Mouse (Mus musculus): Measurements from ENCODE around the gene Tnrc18. TPM values are rescaled to one million over a fixed set of nuclear protein-coding genes. Genes with fewer than 3 reads are reported as not detected.

The Tnrc18 gene
- polyA plus RNA-seq, 1 experiment from 2014 or later, result 27.5 TPM

DNA sequence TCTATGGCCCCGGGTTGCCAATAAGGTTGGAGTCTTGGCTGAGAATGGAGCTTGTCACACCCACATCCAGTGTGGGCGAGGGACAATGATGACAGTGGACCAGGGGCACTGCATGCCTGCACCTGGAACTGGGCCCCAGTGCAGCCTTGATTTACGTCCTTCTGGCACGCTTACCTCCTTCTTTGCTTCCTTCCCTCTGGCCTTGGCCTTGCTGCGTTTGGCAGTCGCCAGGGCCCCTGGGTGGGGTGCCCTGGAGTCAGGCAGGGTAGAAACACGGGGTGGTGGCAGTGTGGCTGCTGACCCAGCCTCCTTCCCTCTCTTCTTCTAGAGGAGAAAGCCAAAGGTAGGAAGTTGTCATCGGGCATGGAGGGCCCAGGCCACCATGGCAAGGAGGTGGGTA lies 77.5 kb downstream of the Tnrc18 start:
- Histone ChIP-seq H3K9me3 (replicated peaks; ENCODE audit: control insufficient read depth, low read length) (no peaks in the 10 kb centered on the region), H3K4me3 (ENCODE audit: low read depth, low read length) (no peak overlapping the region), H3K27ac (ENCODE audit: low read depth, low read length) (no peak overlapping the region), H3K4me2 (ENCODE audit: low read length) (no peak overlapping the region), H3K36me3 (ENCODE audit: control insufficient read depth, insufficient read depth, low read length) (peaks cover 98% of the 10 kb centered on the region), H3K9ac (ENCODE audit: low read length) (no peak overlapping the region), H3K4me1 (ENCODE audit: control insufficient read depth, insufficient read depth, low read length) (no peaks in the 10 kb centered on the region), H3K27me3 (replicated peaks; ENCODE audit: control insufficient read depth, insufficient read depth, low read length) (no peaks in the 10 kb centered on the region)
- ATAC-seq (no peak), DNase-seq (ENCODE audit: low spot score) (no peak)
- WGBS, result 89% methylated on average over 8 of the region's 8 CpGs

DNA sequence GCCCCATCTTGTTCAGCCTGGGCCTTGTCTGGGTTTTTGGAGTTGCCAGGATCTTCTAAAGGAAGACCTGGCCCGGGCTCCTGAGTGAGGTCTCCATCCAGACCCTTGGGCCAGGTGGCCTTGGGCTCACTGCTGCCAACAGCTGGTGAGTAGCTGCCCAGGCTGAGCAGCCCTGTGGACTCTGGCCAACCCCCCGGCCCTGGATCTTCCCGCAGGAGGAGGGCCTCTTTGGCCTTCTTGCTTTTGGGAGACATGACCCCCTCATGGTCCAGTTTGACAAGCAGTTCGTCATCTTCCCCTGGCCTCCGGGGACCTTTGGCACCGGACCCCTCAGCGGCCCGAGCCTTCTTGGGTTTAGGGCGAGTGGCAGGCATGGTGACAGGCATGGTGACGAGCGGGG lies 85.5 kb downstream of the Tnrc18 start:
- Histone ChIP-seq H3K9ac (ENCODE audit: low read length) (no peak overlapping the region), H3K27ac (ENCODE audit: low read depth, low read length) (no peak overlapping the region), H3K9me3 (replicated peaks; ENCODE audit: control insufficient read depth, low read length) (no peaks in the 10 kb centered on the region), H3K27me3 (replicated peaks; ENCODE audit: control insufficient read depth, insufficient read depth, low read length) (no peaks in the 10 kb centered on the region), H3K4me3 (ENCODE audit: low read depth, low read length) (no peak overlapping the region), H3K36me3 (ENCODE audit: control insufficient read depth, insufficient read depth, low read length) (peaks cover 99% of the 10 kb centered on the region), H3K4me2 (ENCODE audit: low read length) (no peak overlapping the region), H3K4me1 (ENCODE audit: control insufficient read depth, insufficient read depth, low read length) (no peaks in the 10 kb centered on the region)
- DNase-seq (ENCODE audit: low spot score), result no peak
- WGBS, result 95% methylated on average over 11 of the region's 11 CpGs
- no peak for ATAC-seq

DNA sequence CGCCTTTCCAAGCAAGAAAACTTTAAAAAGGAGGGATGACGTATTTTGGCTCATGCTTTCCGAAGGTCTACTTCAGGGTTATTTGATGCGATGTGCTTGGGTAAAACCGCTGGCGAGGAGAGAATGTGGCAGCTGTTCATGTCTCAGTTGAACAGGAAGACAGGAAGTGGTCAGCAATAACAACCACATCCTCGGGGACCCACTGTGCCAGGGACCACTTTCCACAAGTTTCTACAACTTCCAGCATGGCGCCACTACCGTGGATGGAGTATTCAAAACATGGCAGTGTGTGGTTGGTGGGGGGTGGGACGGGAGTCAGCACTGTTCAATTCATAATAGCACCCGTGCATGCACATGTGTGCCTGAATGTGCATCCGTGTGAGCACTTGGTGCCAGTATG lies 87.2 kb downstream of the Tnrc18 start:
- peaks cover 99% of the 10 kb centered on the region for H3K36me3 ChIP-seq (ENCODE audit: control insufficient read depth, insufficient read depth, low read length)

DNA sequence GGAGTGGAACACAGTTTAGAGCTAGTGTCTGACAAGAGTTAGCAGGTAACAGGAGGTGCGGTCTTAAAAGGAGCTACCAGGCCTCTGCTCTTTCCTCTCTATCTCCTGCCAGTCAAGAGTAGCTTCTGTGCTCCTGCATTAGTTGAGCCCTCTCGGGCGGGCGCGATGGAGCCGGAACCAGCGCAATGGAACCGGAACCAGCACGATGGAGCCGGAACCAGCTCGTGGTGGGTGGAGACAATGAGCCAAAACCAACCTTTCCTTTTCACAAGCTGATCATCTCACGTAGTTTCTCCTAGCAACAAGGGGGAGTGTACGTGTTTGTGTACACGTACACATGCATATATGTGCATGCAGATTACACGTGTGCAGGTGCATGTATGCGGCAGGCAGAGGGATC lies 89.2 kb downstream of the Tnrc18 start:
- Histone ChIP-seq H3K4me2 (ENCODE audit: low read length) (no peak overlapping the region), H3K4me1 (ENCODE audit: control insufficient read depth, insufficient read depth, low read length) (no peaks in the 10 kb centered on the region), H3K27me3 (replicated peaks; ENCODE audit: control insufficient read depth, insufficient read depth, low read length) (no peaks in the 10 kb centered on the region), H3K9me3 (replicated peaks; ENCODE audit: control insufficient read depth, low read length) (no peaks in the 10 kb centered on the region), H3K36me3 (ENCODE audit: control insufficient read depth, insufficient read depth, low read length) (peaks cover 87% of the 10 kb centered on the region), H3K9ac (ENCODE audit: low read length) (no peak overlapping the region), H3K4me3 (ENCODE audit: low read depth, low read length) (no peak overlapping the region), H3K27ac (ENCODE audit: low read depth, low read length) (no peak overlapping the region)
- no peak for DNase-seq (ENCODE audit: low spot score)
- WGBS, result 96% methylated on average over 16 of the region's 16 CpGs
- ATAC-seq, result no peak

More for the DNA sequence above, 87.2 kb downstream of the Tnrc18 start:
- Histone ChIP-seq H3K4me1 (ENCODE audit: control insufficient read depth, insufficient read depth, low read length) (no peaks in the 10 kb centered on the region), H3K4me3 (ENCODE audit: low read depth, low read length) (no peak overlapping the region), H3K27me3 (replicated peaks; ENCODE audit: control insufficient read depth, insufficient read depth, low read length) (no peaks in the 10 kb centered on the region), H3K9ac (ENCODE audit: low read length) (no peak overlapping the region), H3K4me2 (ENCODE audit: low read length) (no peak overlapping the region), H3K27ac (ENCODE audit: low read depth, low read length) (no peak overlapping the region), H3K9me3 (replicated peaks; ENCODE audit: control insufficient read depth, low read length) (no peaks in the 10 kb centered on the region)
- WGBS, result 93% methylated on average over 12 of the region's 12 CpGs
- no peak for DNase-seq (ENCODE audit: low spot score)
- no peak for ATAC-seq

DNA sequence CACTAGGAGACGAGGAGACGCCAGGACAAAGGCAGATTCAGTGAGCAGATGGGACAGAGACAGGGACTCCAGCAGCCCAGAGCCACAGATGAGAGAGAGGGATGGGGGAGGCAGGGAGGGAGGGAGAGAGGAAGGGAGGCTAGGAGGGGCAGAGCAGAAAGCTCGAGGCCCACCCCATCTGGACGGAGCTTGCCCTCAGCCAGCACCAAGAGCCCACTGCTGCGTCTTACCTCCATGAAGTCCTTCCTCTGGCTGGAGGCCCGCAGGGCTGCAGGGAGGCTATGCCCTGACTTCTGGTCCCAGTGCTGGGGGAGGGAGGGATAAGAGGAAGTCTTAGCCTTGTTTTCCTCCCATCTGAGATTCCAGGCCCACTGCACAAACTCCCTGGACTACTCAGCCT lies 90.7 kb downstream of the Tnrc18 start:
- Histone ChIP-seq H3K36me3 (ENCODE audit: control insufficient read depth, insufficient read depth, low read length) (peaks cover 79% of the 10 kb centered on the region), H3K9me3 (replicated peaks; ENCODE audit: control insufficient read depth, low read length) (no peaks in the 10 kb centered on the region), H3K9ac (ENCODE audit: low read length) (no peak overlapping the region), H3K27me3 (replicated peaks; ENCODE audit: control insufficient read depth, insufficient read depth, low read length) (no peaks in the 10 kb centered on the region), H3K27ac (ENCODE audit: low read depth, low read length) (0 out of 2 replicates have a peak overlapping the region, but pooled peaks have one; percentile 16), H3K4me1 (ENCODE audit: control insufficient read depth, insufficient read depth, low read length) (no peaks in the 10 kb centered on the region), H3K4me3 (ENCODE audit: low read depth, low read length) (no peak overlapping the region), H3K4me2 (ENCODE audit: low read length) (no peak overlapping the region)
- no peak for ATAC-seq
- DNase-seq (ENCODE audit: low spot score), result no peak
- WGBS, result 80% methylated on average over 6 of the region's 6 CpGs

DNA sequence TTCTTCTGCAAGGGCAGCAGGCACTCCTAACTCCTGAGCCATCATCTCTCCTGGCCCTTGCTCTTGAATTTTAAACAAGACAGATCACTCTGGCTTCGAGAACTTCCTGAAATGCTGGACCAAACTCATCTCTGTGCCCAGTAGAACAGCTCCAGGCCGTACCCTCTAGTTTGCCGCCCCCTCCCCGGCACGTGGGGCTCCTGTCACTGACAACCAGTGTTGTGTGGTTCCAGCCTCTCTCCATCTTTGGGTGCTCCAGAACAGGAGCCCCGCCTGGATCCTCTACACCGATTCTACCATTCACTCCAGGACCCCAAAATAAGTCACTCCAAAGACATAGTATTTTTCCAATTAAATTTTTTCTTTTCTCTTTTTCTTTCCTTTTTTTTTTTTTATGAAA lies 93.2 kb downstream of the Tnrc18 start:
- DNase-seq (ENCODE audit: low spot score), result no peak
- Histone ChIP-seq H3K27ac (ENCODE audit: low read depth, low read length) (no peak overlapping the region), H3K9me3 (replicated peaks; ENCODE audit: control insufficient read depth, low read length) (no peaks in the 10 kb centered on the region), H3K27me3 (replicated peaks; ENCODE audit: control insufficient read depth, insufficient read depth, low read length) (no peaks in the 10 kb centered on the region), H3K9ac (ENCODE audit: low read length) (no peak overlapping the region), H3K36me3 (ENCODE audit: control insufficient read depth, insufficient read depth, low read length) (peaks cover 70% of the 10 kb centered on the region), H3K4me1 (ENCODE audit: control insufficient read depth, insufficient read depth, low read length) (no peaks in the 10 kb centered on the region), H3K4me3 (ENCODE audit: low read depth, low read length) (no peak overlapping the region), H3K4me2 (ENCODE audit: low read length) (no peak overlapping the region)
- ATAC-seq, result no peak
- 93% methylated on average over 7 of the region's 7 CpGs for WGBS

DNA sequence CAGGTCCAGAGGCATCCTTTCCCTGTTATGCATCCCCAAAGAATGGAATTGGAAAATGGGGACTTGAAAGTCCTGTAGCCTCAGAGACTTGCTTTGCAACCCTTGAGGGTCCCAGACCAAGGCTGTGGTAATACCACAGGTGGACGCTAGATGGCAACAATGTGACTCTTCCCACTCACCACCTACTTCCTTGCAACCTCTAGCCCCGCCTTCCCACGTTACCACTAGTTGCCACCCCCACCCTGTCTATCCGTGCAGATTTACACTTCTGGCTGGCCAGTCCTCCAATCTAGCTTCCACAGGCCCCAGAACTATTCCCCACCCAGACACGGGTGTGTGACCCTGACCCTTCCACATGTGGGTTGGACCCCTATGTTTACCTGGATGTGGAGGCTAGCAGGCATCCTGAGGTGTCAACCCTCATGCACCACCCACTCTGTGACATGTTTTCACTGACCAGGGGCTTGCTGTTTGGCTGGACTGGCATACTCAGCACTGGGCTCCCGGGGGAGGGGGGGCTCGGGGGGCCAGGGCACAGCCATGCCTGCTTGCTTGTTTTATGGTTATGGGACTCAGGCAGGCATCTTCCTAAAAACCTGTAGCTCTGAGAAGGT lies 93.8 kb downstream of the Tnrc18 start:
- H3K9me3 ChIP-seq (replicated peaks; ENCODE audit: control insufficient read depth, low read length), result no peaks in the 10 kb centered on the region
- DNase-seq (ENCODE audit: low spot score) (peak; percentile 82), ATAC-seq (peak; percentile 72)
- H3K36me3 ChIP-seq (ENCODE audit: control insufficient read depth, insufficient read depth, low read length), result peaks cover 70% of the 10 kb centered on the region
- H3K27ac ChIP-seq (ENCODE audit: low read depth, low read length), result 0 out of 2 replicates have a peak overlapping the region, but pooled peaks have one; percentile 14
- no peak overlapping the region for H3K4me2 ChIP-seq (ENCODE audit: low read length)
- no peak overlapping the region for H3K4me3 ChIP-seq (ENCODE audit: low read depth, low read length)
- no peaks in the 10 kb centered on the region for H3K27me3 ChIP-seq (replicated peaks; ENCODE audit: control insufficient read depth, insufficient read depth, low read length)
- H3K9ac ChIP-seq (ENCODE audit: low read length), result no peak overlapping the region
- no peaks in the 10 kb centered on the region for H3K4me1 ChIP-seq (ENCODE audit: control insufficient read depth, insufficient read depth, low read length)
- 15% methylated on average over 7 of the region's 7 CpGs for WGBS

DNA sequence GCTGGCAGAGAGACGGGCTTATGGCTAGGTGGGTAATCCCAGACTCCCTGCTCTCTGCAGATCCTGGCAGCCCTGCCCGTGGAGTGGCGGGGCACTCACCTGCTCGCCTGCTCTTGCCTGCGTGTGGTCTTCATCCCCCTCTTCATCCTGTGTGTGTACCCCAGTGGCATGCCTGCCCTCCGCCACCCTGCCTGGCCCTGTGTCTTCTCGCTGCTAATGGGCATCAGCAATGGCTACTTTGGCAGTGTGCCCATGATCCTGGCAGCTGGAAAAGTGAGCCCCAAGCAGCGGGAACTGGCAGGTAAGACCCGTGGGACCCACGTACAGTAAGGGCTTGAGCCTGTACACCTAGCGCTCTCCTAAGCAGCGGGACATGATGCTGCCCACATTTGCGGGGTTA lies 97.6 kb downstream of the Tnrc18 start:
- 85% methylated on average over 12 of the region's 13 CpGs for WGBS
- H3K36me3 ChIP-seq (ENCODE audit: control insufficient read depth, insufficient read depth, low read length), result peaks cover 44% of the 10 kb centered on the region

DNA sequence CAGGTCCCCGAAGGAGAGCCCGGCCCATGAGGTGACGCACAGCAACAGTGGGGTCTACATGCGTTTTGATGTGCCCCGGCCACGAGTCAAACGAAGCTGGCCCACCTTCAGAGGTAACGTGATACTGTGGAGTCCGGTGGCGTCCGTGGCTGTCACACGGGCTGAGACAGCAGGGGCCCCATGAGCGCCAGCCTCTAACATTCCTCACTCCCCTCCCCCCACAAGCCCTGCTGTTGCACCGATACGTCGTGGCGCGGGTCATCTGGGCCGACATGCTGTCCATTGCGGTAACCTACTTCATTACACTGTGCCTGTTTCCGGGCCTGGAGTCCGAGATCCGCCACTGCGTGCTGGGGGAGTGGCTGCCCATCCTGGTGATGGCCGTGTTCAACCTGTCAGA lies 99.0 kb downstream of the Tnrc18 start:
- Histone ChIP-seq H3K27ac (ENCODE audit: low read depth, low read length) (no peak overlapping the region), H3K4me3 (ENCODE audit: low read depth, low read length) (no peak overlapping the region), H3K27me3 (replicated peaks; ENCODE audit: control insufficient read depth, insufficient read depth, low read length) (no peaks in the 10 kb centered on the region), H3K4me1 (ENCODE audit: control insufficient read depth, insufficient read depth, low read length) (no peaks in the 10 kb centered on the region), H3K4me2 (ENCODE audit: low read length) (no peak overlapping the region), H3K36me3 (ENCODE audit: control insufficient read depth, insufficient read depth, low read length) (peaks cover 55% of the 10 kb centered on the region), H3K9ac (ENCODE audit: low read length) (no peak overlapping the region), H3K9me3 (replicated peaks; ENCODE audit: control insufficient read depth, low read length) (no peaks in the 10 kb centered on the region)
- WGBS, result 76% methylated on average over 25 of the region's 25 CpGs
- DNase-seq (ENCODE audit: low spot score) (no peak), ATAC-seq (0 out of 2 replicates have a peak, but pooled peaks have one; percentile 6)

More for the DNA sequence above, 97.6 kb downstream of the Tnrc18 start:
- Histone ChIP-seq H3K9ac (ENCODE audit: low read length) (no peak overlapping the region), H3K4me3 (ENCODE audit: low read depth, low read length) (no peak overlapping the region), H3K4me2 (ENCODE audit: low read length) (no peak overlapping the region), H3K4me1 (ENCODE audit: control insufficient read depth, insufficient read depth, low read length) (no peaks in the 10 kb centered on the region), H3K27me3 (replicated peaks; ENCODE audit: control insufficient read depth, insufficient read depth, low read length) (no peaks in the 10 kb centered on the region), H3K9me3 (replicated peaks; ENCODE audit: control insufficient read depth, low read length) (no peaks in the 10 kb centered on the region), H3K27ac (ENCODE audit: low read depth, low read length) (no peak overlapping the region)
- ATAC-seq, result no peak
- no peak for DNase-seq (ENCODE audit: low spot score)

All from forebrain, embryonic 14.5 days (tissue).